Mouse (Mus musculus): Measurements from ENCODE around the gene Hbs1l.

GRCm38 (mm10) chr10:21254266-21255140 lies 41.3 kb upstream of the Hbs1l start:
- TF ChIP-seq ZMIZ1 (IDR thresholded peaks at IDR 0.05; ENCODE audit: low read depth, low read length) (no peak), MAX (IDR thresholded peaks at IDR 0.05; ENCODE audit: low read length) (no peak), CTCF (IDR thresholded peaks at IDR 0.05 in 2 of 3, conservative IDR thresholded peaks at IDR 0.05 in 1 of 3; ENCODE audit: control insufficient read depth in 1 of 3, insufficient read depth in 1 of 3, low read depth in 2 of 3, low read length in 3 of 3, poor library complexity in 1 of 3, severe bottlenecking in 1 of 3) (peak in 2 of 3 experiments; percentile 25 to 54; a peak in 3 of 6 replicates), GATA1 (IDR thresholded peaks at IDR 0.05; ENCODE audit: low read depth, low read length) (peak; percentile 79), EP300 (IDR thresholded peaks at IDR 0.05; ENCODE audit: low read depth in 1 of 2, low read length in 2 of 2) (peak; percentile 66 to 74; a peak in 3 of 4 replicates), HCFC1 (IDR thresholded peaks at IDR 0.05; ENCODE audit: low read depth, low read length) (no peak), SMC3 (IDR thresholded peaks at IDR 0.05; ENCODE audit: low read depth, low read length) (peak; percentile 18), POLR2A (IDR thresholded peaks at IDR 0.05; ENCODE audit: control insufficient read depth in 1 of 2, insufficient read depth in 1 of 2, low read depth in 1 of 2, low read length in 2 of 2, poor library complexity in 1 of 2) (no peak), CHD2 (IDR thresholded peaks at IDR 0.05; ENCODE audit: low read length) (no peak), POLR2AphosphoS5 (IDR thresholded peaks at IDR 0.05; ENCODE audit: borderline replicate concordance, low read depth, low read length) (no peak), NELFE (IDR thresholded peaks at IDR 0.05; ENCODE audit: low read depth, low read length) (no peak), MAZ (IDR thresholded peaks at IDR 0.05; ENCODE audit: low read depth, low read length) (no peak)

All from MEL (cell line).